Mouse (Mus musculus) ES-Bruce4 (cell line): Measurements from ENCODE around the gene Myh6.

Source experiments
- CTCF ChIP-seq: IDR thresholded peaks from one replicate; pipeline ENCODE4 v1.8.1; 2011; ENCODE audit warnings: low read depth, low read length
- EP300 ChIP-seq: IDR thresholded peaks from 2 replicates; pipeline ENCODE4 v1.6.1; 2011; ENCODE audit warnings: low read depth, low read length; ENCODE audit not compliant: insufficient read depth

- TF ChIP-seq CTCF, result no peak
- no peak for TF ChIP-seq EP300
Measured at GRCm38 (mm10) chr14:54951587-54951986, 15.1 kb downstream of the Myh6 start.
